Mouse (Mus musculus) heart, embryonic 13.5 days (tissue): ENCODE data around the gene Tbc1d9. TPM values are rescaled to one million over a fixed set of nuclear protein-coding genes. Genes with fewer than 3 reads are reported as not detected.

Experiments
- ATAC-seq: fragments of 200-750 bp; cut with Nextera tagmentation; 2 replicates; pipeline ENCODE4 v1.8.0; 2017; ENCODE audit warnings: moderate TSS enrichment; ENCODE audit not compliant: insufficient number of reproducible peaks, low FRiP score, low TSS enrichment; ENCODE audit errors: extremely low read depth
- H3K27ac ChIP-seq: fragments of 300-500 bp; sonication (generic); replicated peaks from 2 replicates; pipeline ENCODE4 v1.5.1; 2015; ENCODE audit warnings: moderate library complexity, mild to moderate bottlenecking, inconsistent platforms
- H3K27me3 ChIP-seq: fragments of 300-500 bp; sonication (generic); replicated peaks from 2 replicates; pipeline ENCODE4 v1.6.1; 2015; ENCODE audit warnings: mild to moderate bottlenecking, inconsistent platforms
- H3K36me3 ChIP-seq: fragments of 300-500 bp; sonication (generic); 2 replicates; pipeline ENCODE4 v1.6.1; 2015; ENCODE audit warnings: mild to moderate bottlenecking, inconsistent platforms
- H3K4me1 ChIP-seq: fragments of 300-500 bp; sonication (generic); 2 replicates; pipeline ENCODE4 v1.6.1; 2015; ENCODE audit warnings: inconsistent platforms
- H3K4me2 ChIP-seq: fragments of 300-500 bp; sonication (generic); 2 replicates; pipeline ENCODE4 v1.6.1; 2015; ENCODE audit warnings: inconsistent platforms, mild to moderate bottlenecking, moderate library complexity
- H3K4me3 ChIP-seq: fragments of 300-500 bp; sonication (generic); 2 replicates; pipeline ENCODE4 v1.5.1; 2015; ENCODE audit warnings: moderate library complexity, mild to moderate bottlenecking, inconsistent platforms
- H3K9ac ChIP-seq: fragments of 300-500 bp; sonication (generic); 2 replicates; pipeline ENCODE4 v1.6.1; 2015; ENCODE audit warnings: inconsistent platforms, mild to moderate bottlenecking, moderate library complexity
- H3K9me3 ChIP-seq: fragments of 300-500 bp; sonication (generic); 2 replicates; pipeline ENCODE4 v1.6.1; 2016; ENCODE audit warnings: inconsistent platforms
- WGBS: fragments of 180-500 bp; shearing (Covaris S2); methylation state at CpG from one replicate; pipeline ENCODE4 v1.1.7; 2015; ENCODE audit warnings: mixed read lengths; 5-methylcytosine and 5-hydroxymethylcytosine counted together
- polyA plus RNA-seq: library from polyadenylated mRNA; unstranded; fragments of >200 nt; fragmentation: Nextera tagmentation; extraction: Ambion mirVana; gene quantifications from 2 replicates; pipeline ENCODE4 v1.2.1, GENCODE M21; 2015

Gene Tbc1d9
- polyA plus RNA-seq, 1 experiment from 2014 or later = 0.79 TPM

DNA sequence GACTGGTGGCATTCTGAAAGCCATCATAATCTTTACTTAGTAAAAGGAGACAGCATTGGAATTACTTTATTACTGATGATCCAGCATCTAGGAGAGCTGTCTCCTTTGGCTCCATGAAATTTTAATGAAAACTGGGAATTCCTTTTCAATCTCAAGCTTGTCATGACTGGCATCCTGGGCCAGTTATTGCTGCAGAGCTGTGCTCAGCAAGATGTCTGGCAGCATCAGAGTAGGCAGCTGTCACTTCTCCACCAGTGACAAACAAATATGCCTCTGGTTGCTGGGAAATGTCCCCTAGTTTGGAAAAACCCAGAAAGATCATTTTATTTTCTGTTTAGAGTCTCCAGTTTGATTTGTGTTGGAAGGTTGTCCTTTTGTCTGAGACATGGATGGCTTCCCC, 74.2 kb downstream of the Tbc1d9 start:
- Histone ChIP-seq H3K4me1 (peaks cover 15% of the 10 kb centered on the region), H3K27me3 (no peaks in the 10 kb centered on the region), H3K36me3 (peaks cover 7% of the 10 kb centered on the region), H3K4me3 (no peak overlapping the region), H3K9ac (no peak overlapping the region), H3K9me3 (no peaks in the 10 kb centered on the region), H3K27ac (no peak overlapping the region), H3K4me2 (no peak overlapping the region)
- no peak for ATAC-seq

DNA sequence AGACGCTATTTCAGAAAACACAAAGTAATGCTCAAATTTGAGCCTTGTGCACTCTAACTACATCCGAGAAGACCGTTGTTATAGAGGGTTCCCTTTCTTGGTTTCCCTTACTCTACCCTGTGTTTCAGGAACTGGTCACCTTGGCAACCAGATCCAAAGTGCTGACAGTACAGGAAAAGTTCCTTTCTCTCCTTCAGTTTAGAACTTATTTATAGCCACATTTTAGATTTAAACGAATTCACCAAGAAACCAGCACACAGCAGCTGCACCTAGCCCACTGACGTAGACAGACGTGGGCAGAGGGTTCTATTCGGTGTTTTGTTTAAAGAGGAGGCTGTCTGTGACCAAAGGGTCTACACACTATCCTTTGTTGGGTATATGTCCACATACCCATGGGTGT, 79.0 kb downstream of the Tbc1d9 start:
- Histone ChIP-seq H3K9me3 (no peaks in the 10 kb centered on the region), H3K4me3 (no peak overlapping the region), H3K4me1 (peaks cover 15% of the 10 kb centered on the region), H3K9ac (no peak overlapping the region), H3K4me2 (no peak overlapping the region), H3K36me3 (peaks cover 7% of the 10 kb centered on the region; the same call in 1 of the 2 replicates), H3K27ac (no peak overlapping the region), H3K27me3 (no peaks in the 10 kb centered on the region)
- no peak for ATAC-seq
- WGBS = 82% methylated on average over 7 of the region's 7 CpGs

DNA sequence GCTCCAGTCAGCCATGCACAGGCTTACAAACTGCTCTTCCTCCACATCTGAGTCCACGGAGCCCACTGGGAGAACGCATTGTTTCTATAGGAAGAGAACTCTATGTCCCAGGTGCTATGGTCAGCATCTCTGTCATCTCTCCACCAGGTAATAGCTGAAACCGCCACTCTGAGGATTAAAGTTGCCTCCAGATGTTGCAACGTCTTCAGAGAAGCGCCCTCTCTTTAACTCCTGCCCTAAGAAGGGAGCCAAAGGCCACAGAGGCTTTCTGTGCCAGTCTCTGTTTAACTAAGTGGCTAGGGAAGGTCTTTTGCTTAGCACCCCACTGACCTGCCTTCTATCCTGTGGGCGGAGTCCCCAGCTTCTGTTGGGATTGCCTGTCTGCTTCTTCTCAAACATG, 85.7 kb downstream of the Tbc1d9 start:
- no peak for ATAC-seq
- Histone ChIP-seq H3K4me1 (no peaks in the 10 kb centered on the region), H3K9ac (no peak overlapping the region), H3K36me3 (peaks cover 10% of the 10 kb centered on the region), H3K27ac (no peak overlapping the region), H3K27me3 (no peaks in the 10 kb centered on the region), H3K4me3 (no peak overlapping the region), H3K4me2 (no peak overlapping the region), H3K9me3 (no peaks in the 10 kb centered on the region)
- WGBS = 81% methylated on average over 6 of the region's 6 CpGs

DNA sequence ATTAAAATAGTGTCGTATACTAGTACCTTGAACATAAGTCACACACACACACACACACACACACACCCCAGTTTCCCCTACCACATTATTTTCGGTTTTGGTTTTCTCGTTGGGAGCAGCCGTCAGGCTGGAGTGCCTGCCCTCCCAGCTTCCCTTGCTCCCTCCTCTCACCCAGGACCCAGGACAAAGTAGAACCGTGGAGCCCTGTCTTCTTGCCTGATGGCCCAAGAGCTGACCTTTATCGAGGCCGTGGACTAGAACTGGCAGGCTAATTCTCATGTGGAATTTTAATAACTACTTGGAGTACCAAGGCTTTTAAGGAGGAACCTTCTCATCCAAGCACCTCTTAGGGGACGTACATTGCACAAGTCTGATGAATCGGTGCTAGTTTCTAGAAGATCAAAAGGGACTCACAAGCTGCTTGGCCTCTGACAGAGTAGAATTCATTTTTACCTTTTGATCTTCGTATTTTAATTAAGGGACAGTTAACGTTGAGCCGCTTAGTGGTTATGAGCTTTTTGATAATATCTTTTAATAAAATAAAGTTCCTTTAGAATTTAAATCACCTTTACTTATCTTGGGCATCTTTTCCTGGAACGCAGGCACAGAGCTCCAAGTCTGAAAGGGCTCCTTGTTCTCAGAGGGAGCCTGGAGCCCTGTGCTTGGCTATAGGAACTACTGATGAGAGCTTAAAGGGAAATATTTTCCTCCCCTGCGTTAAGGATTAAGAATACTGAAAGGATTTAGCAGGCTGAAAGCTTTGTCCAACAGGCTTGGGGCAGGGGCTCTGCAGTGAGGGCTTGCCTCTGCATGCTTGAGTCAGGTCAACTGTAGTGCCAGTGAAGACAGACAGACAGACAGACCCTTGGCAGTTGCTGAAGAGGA, 86.5 kb downstream of the Tbc1d9 start:
- WGBS = 76% methylated on average over 14 of the region's 14 CpGs
- Histone ChIP-seq H3K9me3 (no peaks in the 10 kb centered on the region), H3K4me3 (no peak overlapping the region)

DNA sequence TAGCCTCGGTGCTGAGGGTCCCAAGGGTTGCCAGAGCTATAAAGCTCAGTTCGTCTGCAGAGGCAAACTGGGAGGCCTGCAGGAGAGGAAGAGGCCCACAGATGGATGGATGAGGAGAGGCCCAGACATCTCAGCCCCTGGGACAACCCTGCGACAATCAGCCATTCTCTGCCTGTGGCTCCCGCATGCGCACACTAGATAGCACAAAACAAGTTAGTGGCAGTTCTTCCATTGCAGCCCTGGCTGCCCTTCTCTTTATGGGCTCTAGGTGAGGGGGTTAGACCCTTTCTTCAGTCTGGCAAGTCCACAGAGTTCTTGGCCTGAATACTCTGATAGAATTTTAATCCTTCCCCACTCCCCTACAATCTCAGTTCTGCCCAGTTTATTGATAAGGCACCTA, 87.6 kb downstream of the Tbc1d9 start:
- no peaks in the 10 kb centered on the region for H3K4me1 ChIP-seq
- no peaks in the 10 kb centered on the region for H3K27me3 ChIP-seq
- no peak overlapping the region for H3K27ac ChIP-seq
- no peaks in the 10 kb centered on the region for H3K9me3 ChIP-seq
- ATAC-seq = no peak
- H3K36me3 ChIP-seq = peaks cover 11% of the 10 kb centered on the region
- WGBS = 68% methylated on average over 5 of the region's 5 CpGs
- no peak overlapping the region for H3K4me2 ChIP-seq
- H3K9ac ChIP-seq = no peak overlapping the region
- H3K4me3 ChIP-seq = no peak overlapping the region

More for the DNA sequence above, 86.5 kb downstream of the Tbc1d9 start:
- Histone ChIP-seq H3K27me3 (no peaks in the 10 kb centered on the region), H3K4me2 (no peak overlapping the region), H3K27ac (no peak overlapping the region), H3K9ac (no peak overlapping the region), H3K36me3 (peaks cover 11% of the 10 kb centered on the region), H3K4me1 (no peaks in the 10 kb centered on the region)
- ATAC-seq = no peak

DNA sequence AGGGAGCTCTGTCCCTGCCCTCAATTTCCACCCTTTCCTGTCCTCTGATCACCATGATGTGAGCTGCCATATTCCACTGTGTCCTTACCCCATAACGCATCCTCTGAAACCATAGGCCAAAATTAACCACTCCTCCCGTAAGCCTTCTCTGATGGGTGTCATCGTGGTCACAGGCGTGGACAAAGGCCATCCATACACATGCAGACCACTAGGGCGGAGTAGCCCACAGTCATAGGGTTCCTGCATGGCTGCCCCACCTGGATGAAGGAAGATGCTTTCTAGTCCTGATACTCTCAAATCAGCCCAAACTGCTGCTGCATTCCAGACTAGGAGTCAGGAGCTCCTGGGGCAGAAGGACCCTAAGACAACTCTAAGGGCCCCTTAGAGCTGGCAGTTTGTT, 92.5 kb downstream of the Tbc1d9 start:
- ATAC-seq = no peak
- Histone ChIP-seq H3K36me3 (peaks cover 8% of the 10 kb centered on the region; the same call in 1 of the 2 replicates), H3K9ac (no peak overlapping the region)

DNA sequence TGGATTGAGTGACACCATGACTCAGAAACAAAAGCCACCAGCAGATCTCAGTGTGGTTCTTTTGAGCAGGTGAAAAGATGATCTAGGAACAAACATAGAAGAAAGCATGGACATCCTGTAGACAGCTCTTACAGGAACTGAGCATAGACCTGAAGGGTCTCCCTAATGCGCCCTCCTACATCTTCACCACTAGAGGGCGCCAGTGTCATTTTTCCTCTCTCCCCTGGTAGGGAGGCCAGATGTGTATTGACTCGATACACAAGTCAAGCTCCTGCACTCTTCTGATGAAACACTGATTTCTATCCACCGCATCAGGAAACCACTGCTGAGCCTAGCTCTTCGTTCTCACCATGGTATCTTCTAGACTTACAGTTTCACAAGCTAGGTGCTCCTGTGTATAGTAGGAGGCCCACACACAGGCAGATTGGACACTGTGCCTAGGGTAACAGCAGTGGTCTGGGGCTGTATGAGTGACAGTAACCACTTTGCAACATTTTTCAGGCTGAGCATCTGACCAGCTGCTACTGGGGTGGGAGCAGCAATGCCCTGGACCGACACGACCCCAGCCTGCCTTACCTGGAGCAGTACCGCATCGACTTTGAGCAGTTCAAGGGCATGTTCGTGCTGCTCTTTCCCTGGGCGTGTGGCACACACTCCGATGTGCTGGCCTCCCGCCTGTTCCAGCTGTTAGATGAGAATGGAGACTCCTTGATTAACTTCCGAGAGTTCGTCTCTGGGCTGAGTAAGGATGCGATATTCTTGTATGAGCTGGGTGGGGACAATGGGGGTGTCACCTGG, 95.5 kb downstream of the Tbc1d9 start:
- H3K27me3 ChIP-seq = no peaks in the 10 kb centered on the region
- H3K4me3 ChIP-seq = no peak overlapping the region
- H3K4me2 ChIP-seq = no peak overlapping the region
- no peaks in the 10 kb centered on the region for H3K4me1 ChIP-seq
- H3K27ac ChIP-seq = no peak overlapping the region
- ATAC-seq = no peak
- no peak overlapping the region for H3K9ac ChIP-seq
- no peaks in the 10 kb centered on the region for H3K9me3 ChIP-seq
- WGBS = 68% methylated on average over 16 of the region's 16 CpGs
- peaks cover 4% of the 10 kb centered on the region; the same call in 1 of the 2 replicates for H3K36me3 ChIP-seq

More for the DNA sequence above, 92.5 kb downstream of the Tbc1d9 start:
- H3K4me1 ChIP-seq = no peaks in the 10 kb centered on the region
- WGBS = 90% methylated on average over 5 of the region's 5 CpGs
- no peak overlapping the region for H3K27ac ChIP-seq
- H3K4me3 ChIP-seq = no peak overlapping the region
- H3K9me3 ChIP-seq = no peaks in the 10 kb centered on the region
- H3K27me3 ChIP-seq = no peaks in the 10 kb centered on the region
- no peak overlapping the region for H3K4me2 ChIP-seq

DNA sequence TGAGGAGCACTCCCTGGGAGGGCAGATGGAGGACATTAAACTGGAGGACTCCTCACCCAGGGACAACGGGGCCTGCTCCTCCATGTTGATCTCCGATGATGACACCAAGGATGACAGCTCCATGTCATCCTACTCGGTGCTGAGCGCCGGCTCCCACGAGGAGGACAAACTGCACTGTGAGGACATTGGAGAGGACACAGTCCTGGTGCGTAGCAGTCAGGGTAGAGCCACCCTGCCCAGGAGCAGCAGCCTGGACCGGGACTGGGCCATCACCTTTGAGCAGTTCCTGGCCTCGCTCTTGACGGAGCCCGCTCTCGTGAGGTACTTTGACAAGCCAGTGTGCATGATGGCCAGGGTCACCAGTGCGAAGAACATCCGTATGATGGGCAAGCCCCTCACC, 106.0 kb downstream of the Tbc1d9 start:
- H3K36me3 ChIP-seq = peaks cover 10% of the 10 kb centered on the region
- H3K4me3 ChIP-seq = no peak overlapping the region
- H3K4me1 ChIP-seq = peaks cover 7% of the 10 kb centered on the region
- no peak overlapping the region for H3K9ac ChIP-seq
- no peak overlapping the region for H3K4me2 ChIP-seq
- H3K27ac ChIP-seq = no peak overlapping the region
- ATAC-seq = no peak
- H3K27me3 ChIP-seq = no peaks in the 10 kb centered on the region
- WGBS = 94% methylated on average over 14 of the region's 14 CpGs
- no peaks in the 10 kb centered on the region for H3K9me3 ChIP-seq

DNA sequence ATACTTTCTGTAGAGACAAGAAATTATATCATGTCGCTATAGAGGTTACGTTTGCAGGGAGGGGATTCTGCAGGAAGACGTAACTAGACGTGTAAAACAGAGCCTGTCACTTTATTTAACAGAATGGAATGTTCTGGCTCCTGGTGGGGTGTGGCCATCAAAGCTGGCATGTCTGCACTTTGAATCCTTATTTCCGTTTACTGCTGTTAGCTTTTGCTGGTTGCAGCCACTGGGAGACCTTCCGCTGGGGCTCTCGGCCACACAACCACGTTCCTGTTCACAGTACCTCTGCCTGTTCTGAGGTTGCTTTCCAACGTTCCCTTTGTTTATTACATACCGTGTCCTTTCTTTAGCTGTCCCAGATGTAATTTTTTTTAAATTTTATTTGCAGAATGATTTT, 107.3 kb downstream of the Tbc1d9 start:
- WGBS = 71% methylated on average over 10 of the region's 10 CpGs
- Histone ChIP-seq H3K9me3 (no peaks in the 10 kb centered on the region), H3K4me1 (peaks cover 7% of the 10 kb centered on the region), H3K4me2 (no peak overlapping the region), H3K36me3 (peaks cover 5% of the 10 kb centered on the region; the same call in 1 of the 2 replicates), H3K9ac (no peak overlapping the region), H3K27ac (no peak overlapping the region), H3K27me3 (no peaks in the 10 kb centered on the region), H3K4me3 (no peak overlapping the region)
- no peak for ATAC-seq

DNA sequence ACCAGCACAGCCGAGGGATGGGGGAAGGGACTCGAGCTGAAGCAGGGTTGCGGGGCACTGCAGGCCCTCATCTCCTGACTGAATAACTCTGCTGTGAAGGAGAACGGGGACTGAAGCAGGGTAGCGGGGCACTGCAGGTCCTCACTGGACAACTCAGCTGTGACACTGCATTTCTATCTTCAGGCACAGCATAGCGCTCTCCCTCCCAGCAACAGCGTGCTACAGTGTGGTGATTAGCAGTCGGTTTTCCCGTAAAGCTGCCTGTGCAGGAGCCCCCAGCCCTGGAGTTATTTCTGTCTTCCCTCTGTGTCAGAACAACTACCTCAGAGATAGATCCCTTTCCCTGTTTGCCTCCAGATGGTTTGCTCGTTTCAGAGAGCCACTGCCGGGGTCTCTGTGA, 109.3 kb downstream of the Tbc1d9 start:
- H3K4me1 ChIP-seq = peaks cover 7% of the 10 kb centered on the region
- WGBS = 28% methylated on average over 11 of the region's 11 CpGs
- no peak; the same call in 1 of the 2 replicates for ATAC-seq
- H3K27me3 ChIP-seq = no peaks in the 10 kb centered on the region
- H3K4me3 ChIP-seq = peak overlapping the region; percentile 27
- peak overlapping the region; percentile 58 for H3K4me2 ChIP-seq
- H3K9me3 ChIP-seq = no peaks in the 10 kb centered on the region
- peak overlapping the region; percentile 73 for H3K27ac ChIP-seq
- peak overlapping the region; percentile 65 for H3K9ac ChIP-seq
- H3K36me3 ChIP-seq = peaks cover 5% of the 10 kb centered on the region; the same call in 1 of the 2 replicates

DNA sequence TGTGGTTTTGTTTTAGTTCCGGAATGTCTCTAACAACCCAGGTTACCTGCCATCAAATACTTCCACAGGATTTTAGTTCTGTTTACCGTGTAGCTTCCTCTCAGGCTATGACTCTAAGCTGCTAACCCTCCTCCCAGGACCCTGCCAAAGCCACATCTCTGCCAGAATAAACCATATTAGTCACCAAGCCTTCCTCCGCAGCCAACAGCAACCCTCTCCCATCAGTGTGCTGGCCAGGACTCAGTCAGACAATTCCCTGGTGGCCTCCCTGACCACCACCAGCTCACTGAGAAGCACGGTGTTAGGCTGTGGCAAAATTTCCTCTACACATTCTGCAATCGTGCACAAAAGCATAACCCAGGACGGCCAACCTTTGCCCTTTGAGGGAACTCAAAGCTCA, 113.3 kb downstream of the Tbc1d9 start:
- peaks cover 7% of the 10 kb centered on the region for H3K4me1 ChIP-seq
- ATAC-seq = no peak
- 75% methylated on average over 6 of the region's 6 CpGs for WGBS
- no peak overlapping the region for H3K4me2 ChIP-seq
- no peaks in the 10 kb centered on the region for H3K36me3 ChIP-seq
- no peaks in the 10 kb centered on the region for H3K27me3 ChIP-seq
- no peak overlapping the region for H3K27ac ChIP-seq
- H3K9me3 ChIP-seq = no peaks in the 10 kb centered on the region
- no peak overlapping the region for H3K9ac ChIP-seq
- no peak overlapping the region for H3K4me3 ChIP-seq
